Mouse (Mus musculus) activated CD4-positive, CD25-positive, alpha-beta regulatory T cell, adult 4 months (primary cell): Measurements from ENCODE around the gene Ttk. TPM values are rescaled to one million over a fixed set of nuclear protein-coding genes. Genes with fewer than 3 reads are reported as not detected.

Experiments
- ATAC-seq: one replicate; pipeline ENCODE4 v1.8.0; 2017
- polyA plus RNA-seq, 2 experiments: library from polyadenylated mRNA; unstranded; fragments of 100-300 nt; shearing (Covaris generic); gene quantifications; one replicate each; pipeline ENCODE4 v1.2.1; 2017

Ttk gene
- polyA plus RNA-seq, 2 experiments from 2014 or later, result 3.9 to 7.3 TPM

- ATAC-seq, result no peak
Observed at GRCm38 (mm10) chr9:83902086-83902485, 67.6 kb downstream of the Ttk start.

- ATAC-seq, result peak; percentile 65
Observed at GRCm38 (mm10) chr9:83905820-83906219, 71.3 kb downstream of the Ttk start.

- no peak for ATAC-seq
Observed at GRCm38 (mm10) chr9:83907017-83907416, 72.5 kb downstream of the Ttk start.

- no peak for ATAC-seq
Observed at GRCm38 (mm10) chr9:83909836-83910235, 75.3 kb downstream of the Ttk start.

GRCm38 (mm10) chr9:83910926-83911325 is 76.4 kb downstream of the Ttk start:
- ATAC-seq, result no peak

Other genes starting within 250 kb of the Ttk start
- not detected for gene Elovl4, start 28.4 kb upstream of the Ttk start, polyA plus RNA-seq
- 10 to 100 TPM in 1 of 2 experiments, 1 to 10 TPM in 1; 9.3 to 10.2 TPM for gene Bckdhb, start 90.5 kb downstream of the Ttk start, polyA plus RNA-seq